20 mouse cellular contexts compared by ENCODE assay signal in genomic region chr5:66941710-66942450, GRCm38 (mm10).
A peak's percentile ranks its signal among the peaks of the same experiment; 100 is the strongest.
DNase-seq lines count a peak whose midpoint lies in the region; ATAC-seq and TF ChIP-seq lines count a peak whose summit lies in the region.
"Had no signal": no experiment of that assay in that cellular context is flagged by ENCODE, and none has a peak within 500 bp of the region (broad histone marks: within the 10 kb centered on the region; RNA-seq: fewer than 3 reads in every experiment).

No protein-coding gene starts in this region.

- no peak for TF ChIP-seq CTCF in kidney, adult 2 months (conservative IDR thresholded peaks at IDR 0.05; ENCODE audit: insufficient read depth, insufficient read length, low read depth, low read length)

- peak; percentile 39 for DNase-seq in adrenal gland, adult 8-10 months
- no peak for DNase-seq in adrenal gland, postnatal 4 days (ENCODE audit: low spot score in 2 of 2)
- no peak for DNase-seq in kidney, adult 2 months
- DNase-seq in 3T3-L1 (ENCODE audit: low read depth, low spot score): peak; percentile 38
- DNase-seq in embryonic facial prominence, embryonic 14.5 days (ENCODE audit: low spot score): peak; percentile 76
- no peak for DNase-seq in right cerebral cortex, adult 18-20 months
- no peak for DNase-seq in left cerebral cortex, postnatal 36 days (ENCODE audit: low spot score in 2 of 2)
- DNase-seq: cerebellum, adult 9-10 months; gastrocnemius, postnatal 36 days; right cerebral cortex, postnatal 14 days; thymus, postnatal 14 days had no signal

- no peak overlapping the region for H3K4me2 ChIP-seq in kidney, embryonic 14.5 days (replicated peaks; ENCODE audit: low read depth, low read length)
- no peak overlapping the region for H3K4me2 ChIP-seq in embryonic facial prominence, embryonic 14.5 days (ENCODE audit: low read depth, low read length)
- H3K4me2 ChIP-seq: heart, embryonic 13.5 days; kidney, embryonic 15.5 days; liver, embryonic 12.5 days; midbrain, embryonic 13.5 days had no signal

- H3K36me3 ChIP-seq in kidney, adult 2 months (ENCODE audit: control insufficient read depth, insufficient read depth, low read length): no peaks in the 10 kb centered on the region
- no peaks in the 10 kb centered on the region for H3K36me3 ChIP-seq in kidney, embryonic 14.5 days (ENCODE audit: control insufficient read depth, insufficient read depth, low read length)
- H3K36me3 ChIP-seq in embryonic facial prominence, embryonic 14.5 days (ENCODE audit: control insufficient read depth, insufficient read depth, low read length): no peaks in the 10 kb centered on the region
- H3K36me3 ChIP-seq: heart, embryonic 13.5 days; kidney, embryonic 15.5 days; liver, embryonic 12.5 days; midbrain, embryonic 13.5 days had no signal

- no peak for ATAC-seq in kidney, embryonic 14.5 days (ENCODE audit: low FRiP score, low TSS enrichment)
- ATAC-seq in embryonic facial prominence, embryonic 14.5 days (ENCODE audit: low read depth): peak; percentile 60; the same call in 1 of the 2 replicates
- ATAC-seq: inflammation-experienced regulatory T-cells, adult 6 months; liver, embryonic 12.5 days; midbrain, embryonic 13.5 days; Patski had no signal

- no peak overlapping the region for H3K9ac ChIP-seq in kidney, embryonic 14.5 days (ENCODE audit: low read depth, low read length)
- H3K9ac ChIP-seq in embryonic facial prominence, embryonic 14.5 days (ENCODE audit: low read depth, low read length): no peak overlapping the region
- H3K9ac ChIP-seq: heart, embryonic 13.5 days; kidney, embryonic 15.5 days; liver, embryonic 12.5 days; midbrain, embryonic 13.5 days had no signal

- H3K9me3 ChIP-seq in kidney, embryonic 14.5 days (ENCODE audit: control insufficient read depth, low read length): no peaks in the 10 kb centered on the region
- no peaks in the 10 kb centered on the region for H3K9me3 ChIP-seq in embryonic facial prominence, embryonic 14.5 days (ENCODE audit: control insufficient read depth, low read length)
- H3K9me3 ChIP-seq: heart, embryonic 13.5 days; kidney, embryonic 15.5 days; liver, embryonic 12.5 days; midbrain, embryonic 13.5 days had no signal

- no peak overlapping the region for H3K4me3 ChIP-seq in kidney, adult 2 months (ENCODE audit: insufficient read depth, low read depth, low read length)
- H3K4me3 ChIP-seq in kidney, embryonic 14.5 days (ENCODE audit: low read length): no peak overlapping the region
- no peak overlapping the region for H3K4me3 ChIP-seq in embryonic facial prominence, embryonic 14.5 days (ENCODE audit: low read depth, low read length)
- H3K4me3 ChIP-seq: heart, embryonic 13.5 days; kidney, embryonic 15.5 days; liver, embryonic 12.5 days; midbrain, embryonic 13.5 days had no signal

- TF ChIP-seq POLR2A in kidney, adult 2 months (IDR thresholded peaks at IDR 0.05; ENCODE audit: low read depth, low read length): no peak

- no peaks in the 10 kb centered on the region for H3K27me3 ChIP-seq in kidney, adult 2 months (replicated peaks; ENCODE audit: control insufficient read depth, insufficient read depth, low read length)
- no peaks in the 10 kb centered on the region for H3K27me3 ChIP-seq in kidney, embryonic 14.5 days (ENCODE audit: control insufficient read depth, insufficient read depth, low read length)
- H3K27me3 ChIP-seq in embryonic facial prominence, embryonic 14.5 days (replicated peaks; ENCODE audit: control insufficient read depth, insufficient read depth, low read length): no peaks in the 10 kb centered on the region
- H3K27me3 ChIP-seq: heart, embryonic 13.5 days; kidney, embryonic 15.5 days; liver, embryonic 12.5 days; midbrain, embryonic 13.5 days; Patski had no signal

- intact Hi-C loops in left cerebral cortex, postnatal 36 days (cut with DNase I): no loop called here

- H3K4me1 ChIP-seq in kidney, adult 2 months (ENCODE audit: control insufficient read depth, insufficient read depth, low read length): no peaks in the 10 kb centered on the region
- no peaks in the 10 kb centered on the region for H3K4me1 ChIP-seq in kidney, embryonic 14.5 days (ENCODE audit: control insufficient read depth, insufficient read depth, low read length)
- H3K4me1 ChIP-seq in embryonic facial prominence, embryonic 14.5 days (ENCODE audit: control insufficient read depth, insufficient read depth, low read length): peaks cover 20% of the 10 kb centered on the region
- H3K4me1 ChIP-seq: heart, embryonic 13.5 days; liver, embryonic 12.5 days had no signal

- H3K27ac ChIP-seq in kidney, adult 2 months (ENCODE audit: insufficient read depth, low read depth, low read length): peak overlapping the region; percentile 20; the same call in 1 of the 2 replicates
- H3K27ac ChIP-seq in kidney, embryonic 14.5 days (ENCODE audit: low read depth, low read length): no peak overlapping the region
- H3K27ac ChIP-seq in embryonic facial prominence, embryonic 14.5 days (replicated peaks; ENCODE audit: low read depth, low read length): peak overlapping the region; percentile 45
- H3K27ac ChIP-seq: heart, embryonic 13.5 days; kidney, embryonic 15.5 days; liver, embryonic 12.5 days; macrophage; midbrain, embryonic 13.5 days; stomach, postnatal 0 days had no signal

- WGBS in kidney, adult 2 months: 74% methylated on average over 8 of the region's 8 CpGs
- 78% methylated on average over 8 of the region's 8 CpGs for WGBS in kidney, embryonic 14.5 days
- WGBS in embryonic facial prominence, embryonic 14.5 days: 54% methylated on average over 8 of the region's 8 CpGs

Comparison
In these comparisons a context has a peak if more than half of its experiments do, and no peak if none do; other contexts are left out.
1. DNase-seq: peak in adrenal gland, adult 8-10 months (single experiment), 3T3-L1 (single experiment) and embryonic facial prominence, embryonic 14.5 days (single experiment); none in adrenal gland, postnatal 4 days (0 of 2), kidney, adult 2 months (single experiment), right cerebral cortex, adult 18-20 months (single experiment) and left cerebral cortex, postnatal 36 days (0 of 2).